Mouse (Mus musculus) heart, postnatal 0 days (tissue): Measurements from ENCODE around the gene Lmln. TPM values are rescaled to one million over a fixed set of nuclear protein-coding genes. Genes with fewer than 3 reads are reported as not detected.
"Not testable (repeated sequence)": the region's sequence is repeated elsewhere in the genome, so short reads cannot be mapped to it uniquely, and the experiment has no call there.

Experiments
- ATAC-seq: fragments of 200-750 bp; cut with Nextera tagmentation; 2 replicates; pipeline ENCODE4 v1.8.0; 2017; ENCODE audit warnings: low read depth, moderate number of reproducible peaks, moderate library complexity; ENCODE audit not compliant: insufficient read depth
- DNase-seq: peaks from one replicate; pipeline ENCODE4 v3.0.0-alpha.2; 2016; ENCODE audit warnings: low spot score
- H3K27ac ChIP-seq: fragments of 300-500 bp; sonication (generic); 2 replicates; pipeline ENCODE4 v1.5.1; 2014; ENCODE audit warnings: low read depth, mild to moderate bottlenecking
- H3K27me3 ChIP-seq: fragments of 300-500 bp; sonication (generic); 2 replicates; pipeline ENCODE4 v1.6.1; 2014; ENCODE audit warnings: low read length, mixed read lengths; ENCODE audit not compliant: control insufficient read depth, insufficient read depth
- H3K36me3 ChIP-seq: fragments of 300-500 bp; sonication (generic); replicated peaks from 2 replicates; pipeline ENCODE4 v1.6.1; 2014; ENCODE audit warnings: low read length, mixed read lengths; ENCODE audit not compliant: control insufficient read depth, insufficient read depth
- H3K4me1 ChIP-seq: fragments of 300-500 bp; sonication (generic); 2 replicates; pipeline ENCODE4 v1.6.1; 2014; ENCODE audit warnings: antibody characterized with exemption; ENCODE audit not compliant: control insufficient read depth, insufficient read depth
- H3K4me2 ChIP-seq: fragments of 300-500 bp; sonication (generic); 2 replicates; pipeline ENCODE4 v1.6.1; 2014; ENCODE audit warnings: low read depth, mild to moderate bottlenecking, low read length, moderate library complexity
- H3K4me3 ChIP-seq: fragments of 300-500 bp; sonication (generic); 2 replicates; pipeline ENCODE4 v1.5.1; 2014; ENCODE audit warnings: low read depth, low read length
- H3K9ac ChIP-seq: fragments of 300-500 bp; sonication (generic); replicated peaks from 2 replicates; pipeline ENCODE4 v1.6.1; 2014; ENCODE audit warnings: low read depth, low read length, mixed read lengths
- H3K9me3 ChIP-seq: fragments of 300-500 bp; sonication (generic); replicated peaks from 2 replicates; pipeline ENCODE4 v1.6.1; 2016; ENCODE audit warnings: low read length; ENCODE audit not compliant: control insufficient read depth
- CTCF ChIP-seq: IDR thresholded peaks from 2 replicates; pipeline ENCODE4 v1.5.1; 2016; ENCODE audit warnings: antibody characterized with exemption, control low read depth, low read depth
- EP300 ChIP-seq: IDR thresholded peaks from 2 replicates; pipeline ENCODE4 v1.6.1; 2016; ENCODE audit warnings: antibody characterized with exemption, low read depth
- WGBS: fragments of 180-500 bp; shearing (Covaris S2); extraction: QIAGEN DNeasy Blood & Tissue Kit; methylation state at CpG from one replicate; pipeline ENCODE4 v1.1.7; 2014; 5-methylcytosine and 5-hydroxymethylcytosine counted together
- polyA plus RNA-seq: library from polyadenylated mRNA; unstranded; fragments of >200 nt; fragmentation: Nextera tagmentation; extraction: Ambion mirVana; gene quantifications from 2 replicates; pipeline ENCODE4 v1.2.1, GENCODE M21; 2015
- total RNA-seq: library from RNA; depleted of rRNA; stranded (reverse); fragments of >200 nt; gene quantifications from 2 replicates; pipeline ENCODE4 v1.2.3, GENCODE M21; 2014; ENCODE audit warnings: low replicate concordance

Lmln gene
- total and polyA plus RNA-seq, 2 experiments from 2014 or later = 1.1 to 3.5 TPM

DNA sequence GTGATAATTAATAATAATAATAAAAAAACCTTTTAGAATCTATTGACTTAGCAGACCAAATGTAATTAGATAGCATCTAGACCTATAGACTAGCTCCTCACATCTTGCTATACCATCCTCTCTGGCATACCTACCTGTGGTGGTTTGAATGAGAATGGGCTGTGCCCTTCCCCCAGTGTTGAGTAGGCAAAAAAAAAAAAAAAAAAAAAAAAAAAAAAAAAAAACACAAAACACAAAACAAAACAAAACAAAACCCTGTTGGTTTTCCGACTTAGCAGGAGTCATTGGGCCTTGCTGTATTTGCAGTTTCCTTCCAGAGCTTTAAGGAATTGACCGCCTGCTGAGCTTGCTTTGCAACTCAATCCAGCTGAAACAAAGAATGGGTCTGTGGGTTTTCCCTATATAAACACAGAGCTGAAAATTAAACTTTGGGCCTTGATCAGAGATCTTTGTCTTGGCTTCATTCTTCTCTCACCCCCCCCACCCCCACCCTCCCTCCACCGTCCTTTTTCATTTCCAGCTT lies 79.5 kb downstream of the Lmln start:
- Histone ChIP-seq H3K4me3 (no peak overlapping the region), H3K27me3 (no peaks in the 10 kb centered on the region), H3K4me2 (no peak overlapping the region), H3K36me3 (no peaks in the 10 kb centered on the region), H3K9me3 (no peaks in the 10 kb centered on the region), H3K4me1 (no peaks in the 10 kb centered on the region), H3K27ac (no peak overlapping the region), H3K9ac (no peak overlapping the region)
- 77% methylated on average over 3 of the region's 3 CpGs for WGBS
- TF ChIP-seq CTCF (no peak), EP300 (no peak)
- ATAC-seq (no peak), DNase-seq (no peak)

DNA sequence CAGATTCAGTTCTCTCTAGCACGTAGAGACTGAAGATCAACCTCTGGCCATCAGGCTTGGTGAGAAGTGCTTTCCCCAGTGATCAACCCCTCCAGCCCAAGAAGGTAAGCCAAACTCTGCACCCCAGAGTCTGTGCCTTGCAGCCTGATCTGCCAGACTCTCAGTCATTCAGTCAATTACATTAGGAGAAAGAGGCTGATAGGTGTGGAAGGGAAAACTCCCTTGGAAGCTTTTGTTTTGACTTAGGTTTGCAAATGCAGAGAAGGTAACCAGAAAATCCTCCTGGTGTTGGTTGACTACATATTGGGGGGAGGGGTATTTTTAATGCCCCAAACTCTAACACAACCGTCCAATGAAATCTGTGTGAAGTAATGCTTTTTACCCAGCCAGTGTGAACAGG lies 81.1 kb downstream of the Lmln start:
- no peaks in the 10 kb centered on the region for H3K27me3 ChIP-seq
- H3K9ac ChIP-seq = no peak overlapping the region
- no peak overlapping the region for H3K4me2 ChIP-seq
- no peaks in the 10 kb centered on the region for H3K9me3 ChIP-seq
- ATAC-seq (no peak), DNase-seq (no peak)
- 72% methylated on average over 2 of the region's 2 CpGs for WGBS
- H3K4me3 ChIP-seq = no peak overlapping the region
- no peaks in the 10 kb centered on the region for H3K36me3 ChIP-seq
- H3K27ac ChIP-seq = no peak overlapping the region
- TF ChIP-seq CTCF = no peak
- no peak for TF ChIP-seq EP300
- H3K4me1 ChIP-seq = no peaks in the 10 kb centered on the region

DNA sequence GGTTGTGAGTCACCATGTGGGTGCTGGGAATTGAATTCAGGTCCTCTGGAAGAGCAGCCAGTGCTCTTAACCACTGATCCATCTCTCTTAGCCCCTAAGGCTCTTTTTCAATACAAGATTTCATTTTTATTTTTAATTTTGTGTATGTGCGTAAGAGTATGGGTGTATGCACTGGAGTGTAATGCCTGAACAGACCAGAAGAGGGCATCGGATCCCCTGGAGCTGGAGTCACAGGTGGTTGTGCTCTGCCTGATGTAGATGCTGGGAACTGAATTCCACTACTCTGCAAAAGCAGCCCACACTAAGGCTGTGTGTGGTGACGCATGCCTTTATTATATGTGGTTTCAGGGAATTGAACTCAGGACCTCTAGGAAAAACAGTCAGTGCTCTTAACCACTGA lies 83.9 kb downstream of the Lmln start:
- ATAC-seq (no peak), DNase-seq (no peak)
- no peaks in the 10 kb centered on the region for H3K27me3 ChIP-seq
- no peaks in the 10 kb centered on the region for H3K4me1 ChIP-seq
- H3K4me2 ChIP-seq = no peak overlapping the region
- TF ChIP-seq CTCF (no peak), EP300 (no peak)
- H3K27ac ChIP-seq = no peak overlapping the region
- H3K4me3 ChIP-seq = no peak overlapping the region
- H3K36me3 ChIP-seq = no peaks in the 10 kb centered on the region
- no peak overlapping the region for H3K9ac ChIP-seq
- 94% methylated on average over 3 of the region's 3 CpGs for WGBS
- no peaks in the 10 kb centered on the region for H3K9me3 ChIP-seq

DNA sequence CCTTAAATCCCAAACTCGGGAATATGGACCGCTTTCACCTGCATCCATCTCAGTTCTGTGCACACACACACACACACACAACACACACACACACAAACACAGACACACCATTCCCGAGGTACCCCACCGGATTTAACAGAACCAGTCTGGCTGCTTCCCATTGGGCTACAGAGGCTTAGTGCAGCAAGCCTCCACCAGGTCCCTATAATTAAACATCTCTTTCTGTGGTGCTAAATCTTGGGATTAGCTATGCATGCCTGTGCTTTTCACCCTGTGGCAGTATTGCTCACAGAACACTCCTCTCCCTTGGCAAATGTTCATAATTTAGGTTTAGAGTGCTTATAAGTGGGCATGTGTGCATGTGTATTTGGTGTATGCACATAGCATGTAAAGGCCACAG lies 85.8 kb downstream of the Lmln start:
- no peaks in the 10 kb centered on the region for H3K27me3 ChIP-seq
- H3K9ac ChIP-seq = no peak overlapping the region
- TF ChIP-seq CTCF = no peak
- TF ChIP-seq EP300 = no peak
- H3K9me3 ChIP-seq = no peaks in the 10 kb centered on the region
- 84% methylated on average over 4 of the region's 4 CpGs for WGBS
- no peaks in the 10 kb centered on the region for H3K36me3 ChIP-seq
- no peak overlapping the region for H3K4me3 ChIP-seq
- ATAC-seq = no peak
- DNase-seq = no peak
- no peak overlapping the region for H3K27ac ChIP-seq
- H3K4me1 ChIP-seq = no peaks in the 10 kb centered on the region
- H3K4me2 ChIP-seq = no peak overlapping the region

DNA sequence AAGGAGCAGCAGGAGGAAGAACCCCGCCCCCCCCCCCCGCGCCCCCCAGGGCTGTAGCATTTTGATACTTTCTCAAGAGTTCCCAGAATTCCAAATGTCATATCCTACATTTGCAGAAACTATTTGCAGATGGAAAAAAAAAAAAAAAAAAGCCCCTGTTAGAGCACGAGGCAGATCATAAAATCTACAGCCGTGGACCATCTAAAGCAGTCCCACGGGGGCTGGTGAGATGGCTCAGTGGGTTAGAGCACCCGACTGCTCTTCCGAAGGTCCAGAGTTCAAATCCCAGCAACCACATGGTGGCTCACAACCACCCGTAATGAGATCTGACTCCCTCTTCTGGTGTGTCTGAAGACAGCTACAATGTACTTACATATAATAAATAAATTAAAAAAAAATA lies 88.6 kb downstream of the Lmln start:
- H3K9ac ChIP-seq, H3K4me3 ChIP-seq, H3K4me2 ChIP-seq, ATAC-seq, DNase-seq, H3K27me3 ChIP-seq, H3K4me1 ChIP-seq, H3K36me3 ChIP-seq, H3K9me3 ChIP-seq, H3K27ac ChIP-seq: not testable (repeated sequence)
- WGBS = 70% methylated on average over 9 of the region's 9 CpGs

DNA sequence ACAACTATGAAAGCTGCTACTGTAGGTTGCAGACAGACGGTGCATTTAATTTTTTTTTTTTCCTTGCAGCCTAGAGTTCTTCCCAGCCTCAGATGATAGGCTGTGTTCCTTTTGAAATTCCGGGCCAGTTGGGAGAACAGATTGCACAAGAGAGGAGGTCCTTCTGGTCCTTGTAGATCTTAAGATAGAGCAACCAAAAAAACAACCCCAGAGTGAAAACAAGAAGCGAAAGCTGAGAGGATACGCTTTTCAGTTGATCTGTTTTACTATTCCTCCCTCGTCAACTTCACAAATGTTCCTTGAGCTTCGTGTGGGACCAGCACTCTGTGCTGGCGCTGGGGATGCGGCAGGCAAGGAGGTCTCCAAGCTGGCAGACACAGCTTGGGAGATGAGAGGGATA lies 89.2 kb downstream of the Lmln start:
- H3K4me3 ChIP-seq = no peak overlapping the region
- no peak overlapping the region for H3K9ac ChIP-seq
- WGBS = 67% methylated on average over 8 of the region's 8 CpGs
- H3K27ac ChIP-seq = no peak overlapping the region
- ATAC-seq (no peak), DNase-seq (no peak)
- no peaks in the 10 kb centered on the region for H3K4me1 ChIP-seq
- H3K36me3 ChIP-seq = no peaks in the 10 kb centered on the region
- no peak for TF ChIP-seq CTCF
- no peak for TF ChIP-seq EP300
- H3K9me3 ChIP-seq = no peaks in the 10 kb centered on the region
- no peak overlapping the region for H3K4me2 ChIP-seq
- H3K27me3 ChIP-seq = no peaks in the 10 kb centered on the region
